Mouse (Mus musculus) limb, embryonic 12.5 days (tissue): ENCODE results near the gene Erp27. TPM values are rescaled to one million over a fixed set of nuclear protein-coding genes. Genes with fewer than 3 reads are reported as not detected.

Experiments used
- ATAC-seq: fragments of 200-750 bp; cut with Nextera tagmentation; 2 replicates; pipeline ENCODE4 v1.8.0; 2017; ENCODE audit warnings: low read depth, moderate TSS enrichment; ENCODE audit not compliant: insufficient number of reproducible peaks, insufficient read depth, low FRiP score, low TSS enrichment
- H3K27ac ChIP-seq: fragments of 300-500 bp; sonication (generic); 2 replicates; pipeline ENCODE4 v1.5.1; 2016; ENCODE audit warnings: mild to moderate bottlenecking, moderate library complexity
- H3K27me3 ChIP-seq: fragments of 300-500 bp; sonication (generic); 2 replicates; pipeline ENCODE4 v1.6.1; 2016; ENCODE audit warnings: mild to moderate bottlenecking, moderate library complexity
- H3K36me3 ChIP-seq: fragments of 300-500 bp; sonication (generic); 2 replicates; pipeline ENCODE4 v1.6.1; 2016; ENCODE audit warnings: mild to moderate bottlenecking, moderate library complexity
- H3K4me1 ChIP-seq: fragments of 300-500 bp; sonication (generic); replicated peaks from 2 replicates; pipeline ENCODE4 v1.6.1; 2016
- H3K4me2 ChIP-seq: fragments of 300-500 bp; sonication (generic); 2 replicates; pipeline ENCODE4 v1.6.1; 2016; ENCODE audit warnings: mild to moderate bottlenecking, moderate library complexity
- H3K4me3 ChIP-seq: fragments of 300-500 bp; sonication (generic); replicated peaks from 2 replicates; pipeline ENCODE4 v1.5.1; 2016; ENCODE audit warnings: mild to moderate bottlenecking
- H3K9ac ChIP-seq: fragments of 300-500 bp; sonication (generic); replicated peaks from 2 replicates; pipeline ENCODE4 v1.6.1; 2016; ENCODE audit warnings: mild to moderate bottlenecking, moderate library complexity
- H3K9me3 ChIP-seq: fragments of 300-500 bp; sonication (generic); 2 replicates; pipeline ENCODE4 v1.6.1; 2016; ENCODE audit warnings: mild to moderate bottlenecking, moderate library complexity
- WGBS: fragments of 180-500 bp; shearing (Covaris S2); methylation state at CpG from one replicate; pipeline ENCODE4 v1.1.7; 2016; 5-methylcytosine and 5-hydroxymethylcytosine counted together
- polyA plus RNA-seq: library from polyadenylated mRNA; unstranded; fragments of >200 nt; fragmentation: Nextera tagmentation; extraction: Ambion mirVana; gene quantifications from 2 replicates; pipeline ENCODE4 v1.2.1, GENCODE M21; 2016

The Erp27 gene
- polyA plus RNA-seq, 1 experiment from 2014 or later, result 0.15 TPM

- ATAC-seq, result no peak
- Histone ChIP-seq H3K27ac (no peak overlapping the region), H3K4me3 (no peak overlapping the region), H3K36me3 (no peaks in the 10 kb centered on the region), H3K4me2 (no peak overlapping the region), H3K27me3 (no peaks in the 10 kb centered on the region), H3K9ac (no peak overlapping the region), H3K9me3 (no peaks in the 10 kb centered on the region), H3K4me1 (peaks cover 39% of the 10 kb centered on the region)
- 85% methylated on average over 14 of the region's 14 CpGs for WGBS
These were observed 17.6 kb upstream of the Erp27 start for GRCm38 (mm10) chr6:136939326-136940187.

GRCm38 (mm10) chr6:136938331-136939126, 16.5 kb upstream of the Erp27 start:
- Histone ChIP-seq H3K4me1 (peaks cover 38% of the 10 kb centered on the region), H3K36me3 (no peaks in the 10 kb centered on the region), H3K27me3 (no peaks in the 10 kb centered on the region), H3K4me2 (no peak overlapping the region), H3K9me3 (no peaks in the 10 kb centered on the region), H3K4me3 (no peak overlapping the region), H3K27ac (no peak overlapping the region), H3K9ac (no peak overlapping the region)
- ATAC-seq, result no peak
- 79% methylated on average over 18 of the region's 18 CpGs for WGBS

GRCm38 (mm10) chr6:136937117-136937516, 15.1 kb upstream of the Erp27 start:
- H3K4me3 ChIP-seq, result no peak overlapping the region
- no peak overlapping the region for H3K9ac ChIP-seq
- no peaks in the 10 kb centered on the region for H3K36me3 ChIP-seq
- 89% methylated on average over 3 of the region's 3 CpGs for WGBS
- H3K4me1 ChIP-seq, result peaks cover 32% of the 10 kb centered on the region
- H3K27ac ChIP-seq, result no peak overlapping the region
- no peaks in the 10 kb centered on the region for H3K9me3 ChIP-seq
- no peak for ATAC-seq
- H3K27me3 ChIP-seq, result no peaks in the 10 kb centered on the region
- no peak overlapping the region for H3K4me2 ChIP-seq

GRCm38 (mm10) chr6:136936361-136936760, 14.4 kb upstream of the Erp27 start:
- ATAC-seq, result no peak
- 86% methylated on average over 9 of the region's 9 CpGs for WGBS
- H3K27ac ChIP-seq, result no peak overlapping the region

GRCm38 (mm10) chr6:136935233-136935632, 13.3 kb upstream of the Erp27 start:
- no peak overlapping the region for H3K4me3 ChIP-seq
- no peak overlapping the region for H3K9ac ChIP-seq
- no peaks in the 10 kb centered on the region for H3K36me3 ChIP-seq
- 82% methylated on average over 3 of the region's 3 CpGs for WGBS
- no peaks in the 10 kb centered on the region for H3K27me3 ChIP-seq
- ATAC-seq, result no peak
- H3K4me2 ChIP-seq, result no peak overlapping the region
- H3K4me1 ChIP-seq, result peaks cover 24% of the 10 kb centered on the region
- H3K9me3 ChIP-seq, result no peaks in the 10 kb centered on the region
- no peak overlapping the region for H3K27ac ChIP-seq

More at GRCm38 (mm10) chr6:136936361-136936760, 14.4 kb upstream of the Erp27 start:
- Histone ChIP-seq H3K4me1 (peaks cover 26% of the 10 kb centered on the region), H3K36me3 (no peaks in the 10 kb centered on the region), H3K9ac (no peak overlapping the region), H3K4me2 (no peak overlapping the region), H3K9me3 (no peaks in the 10 kb centered on the region), H3K27me3 (no peaks in the 10 kb centered on the region), H3K4me3 (no peak overlapping the region)

- Histone ChIP-seq H3K36me3 (no peaks in the 10 kb centered on the region), H3K27ac (no peak overlapping the region), H3K9me3 (no peaks in the 10 kb centered on the region), H3K4me1 (peaks cover 19% of the 10 kb centered on the region), H3K27me3 (no peaks in the 10 kb centered on the region), H3K4me2 (no peak overlapping the region), H3K9ac (no peak overlapping the region), H3K4me3 (no peak overlapping the region)
- no peak for ATAC-seq
- WGBS, result 85% methylated on average over 7 of the region's 7 CpGs
These were observed 12.1 kb upstream of the Erp27 start for GRCm38 (mm10) chr6:136934068-136934467.

- Histone ChIP-seq H3K27me3 (no peaks in the 10 kb centered on the region), H3K9me3 (no peaks in the 10 kb centered on the region), H3K4me2 (peak overlapping the region; percentile 23; the same call in 1 of the 2 replicates), H3K9ac (no peak overlapping the region), H3K36me3 (no peaks in the 10 kb centered on the region), H3K27ac (peak overlapping the region; percentile 57; the same call in 1 of the 2 replicates), H3K4me1 (peaks cover 13% of the 10 kb centered on the region), H3K4me3 (no peak overlapping the region)
- no peak for ATAC-seq
- WGBS, result 86% methylated on average over 13 of the region's 13 CpGs
These were observed 9.3 kb upstream of the Erp27 start for GRCm38 (mm10) chr6:136931246-136931645.

GRCm38 (mm10) chr6:136930677-136931076, 8.7 kb upstream of the Erp27 start:
- Histone ChIP-seq H3K36me3 (no peaks in the 10 kb centered on the region), H3K4me3 (no peak overlapping the region), H3K27me3 (no peaks in the 10 kb centered on the region), H3K9me3 (no peaks in the 10 kb centered on the region), H3K9ac (no peak overlapping the region), H3K27ac (peak overlapping the region; percentile 57; the same call in 1 of the 2 replicates), H3K4me1 (peaks cover 13% of the 10 kb centered on the region), H3K4me2 (peak overlapping the region; percentile 23)
- 25% methylated on average over 12 of the region's 12 CpGs for WGBS
- ATAC-seq, result peak; percentile 73

- 90% methylated on average over 1 of the region's 1 CpGs for WGBS
- Histone ChIP-seq H3K9me3 (no peaks in the 10 kb centered on the region), H3K27ac (no peak overlapping the region), H3K4me2 (no peak overlapping the region), H3K27me3 (no peaks in the 10 kb centered on the region), H3K9ac (no peak overlapping the region), H3K36me3 (no peaks in the 10 kb centered on the region), H3K4me1 (peaks cover 13% of the 10 kb centered on the region), H3K4me3 (no peak overlapping the region)
- ATAC-seq, result no peak
These were observed 5.6 kb upstream of the Erp27 start for GRCm38 (mm10) chr6:136927626-136928025.

GRCm38 (mm10) chr6:136925049-136925448, 3.1 kb upstream of the Erp27 start:
- ATAC-seq, result no peak
- H3K4me1 ChIP-seq, result peaks cover 10% of the 10 kb centered on the region
- WGBS, result 50% methylated on average over 8 of the region's 8 CpGs
- H3K9me3 ChIP-seq, result no peaks in the 10 kb centered on the region
- no peak overlapping the region for H3K27ac ChIP-seq
- no peaks in the 10 kb centered on the region for H3K36me3 ChIP-seq
- no peak overlapping the region for H3K4me2 ChIP-seq
- no peak overlapping the region for H3K9ac ChIP-seq
- H3K4me3 ChIP-seq, result no peak overlapping the region
- no peaks in the 10 kb centered on the region for H3K27me3 ChIP-seq

- Histone ChIP-seq H3K27ac (no peak within 1 kb of the TSS), H3K4me1 (peaks cover 10% of the 10 kb centered on the region), H3K36me3 (no peaks in the 10 kb centered on the region), H3K27me3 (no peaks in the 10 kb centered on the region), H3K4me3 (no peak within 1 kb of the TSS), H3K4me2 (no peak within 1 kb of the TSS), H3K9me3 (no peaks in the 10 kb centered on the region), H3K9ac (no peak within 1 kb of the TSS)
- WGBS, result 91% methylated on average over 8 of the region's 8 CpGs
- ATAC-seq, result no peak
These were observed 1.6 kb upstream of the Erp27 start, which contains the start of gene Pde6h for GRCm38 (mm10) chr6:136923532-136923931. Gene Pde6h, plus strand, starts transcription at chr6:136923832.
